Mouse (Mus musculus) kidney, postnatal 0 days (tissue): ENCODE data around the gene Ugt1a5. TPM values are rescaled to one million over a fixed set of nuclear protein-coding genes. Genes with fewer than 3 reads are reported as not detected.
A peak's percentile ranks its signal among the peaks of the same experiment; 100 is the strongest.
"Not testable (repeated sequence)": the region's sequence is repeated elsewhere in the genome, so short reads cannot be mapped to it uniquely, and the experiment has no call there.

Experiments
- ATAC-seq: fragments of 200-750 bp; cut with Nextera tagmentation; replicated peaks from 2 replicates; pipeline ENCODE4 v1.8.0; 2017; ENCODE audit warnings: low read depth, moderate number of reproducible peaks, moderate TSS enrichment, moderate library complexity; ENCODE audit not compliant: low FRiP score
- DNase-seq: peaks from one replicate; pipeline ENCODE4 v3.0.0-alpha.2; 2016; ENCODE audit warnings: low spot score
- H3K27ac ChIP-seq: fragments of 300-500 bp; sonication (generic); 2 replicates; pipeline ENCODE4 v1.5.1; 2014; ENCODE audit warnings: mild to moderate bottlenecking
- H3K27me3 ChIP-seq: fragments of 300-500 bp; sonication (generic); 2 replicates; pipeline ENCODE4 v1.6.1; 2014; ENCODE audit warnings: low read length, mixed read lengths; ENCODE audit not compliant: insufficient read depth
- H3K36me3 ChIP-seq: fragments of 300-500 bp; sonication (generic); 2 replicates; pipeline ENCODE4 v1.6.1; 2014; ENCODE audit warnings: low read length, mixed read lengths; ENCODE audit not compliant: insufficient read depth
- H3K4me1 ChIP-seq: fragments of 300-500 bp; sonication (generic); replicated peaks from 2 replicates; pipeline ENCODE4 v1.6.1; 2014; ENCODE audit warnings: antibody characterized with exemption, low read length, mixed read lengths; ENCODE audit not compliant: insufficient read depth
- H3K4me2 ChIP-seq: fragments of 300-500 bp; sonication (generic); 2 replicates; pipeline ENCODE4 v1.6.1; 2014; ENCODE audit warnings: mild to moderate bottlenecking, low read length, moderate library complexity, mixed read lengths
- H3K4me3 ChIP-seq: fragments of 300-500 bp; sonication (generic); replicated peaks from 2 replicates; pipeline ENCODE4 v1.5.1; 2014; ENCODE audit warnings: low read depth, low read length
- H3K9ac ChIP-seq: fragments of 300-500 bp; sonication (generic); 2 replicates; pipeline ENCODE4 v1.6.1; 2014; ENCODE audit warnings: low read depth, low read length
- H3K9me3 ChIP-seq: fragments of 300-500 bp; sonication (generic); replicated peaks from 2 replicates; pipeline ENCODE4 v1.6.1; 2016; ENCODE audit warnings: low read length, inconsistent platforms, mixed read lengths
- CTCF ChIP-seq: IDR thresholded peaks from 2 replicates; pipeline ENCODE4 v1.5.1; 2016; ENCODE audit warnings: antibody characterized with exemption, low read depth, mild to moderate bottlenecking, moderate library complexity
- WGBS: fragments of 180-500 bp; shearing (Covaris S2); extraction: QIAGEN DNeasy Blood & Tissue Kit; methylation state at CpG from one replicate; pipeline ENCODE4 v1.1.7; 2014; 5-methylcytosine and 5-hydroxymethylcytosine counted together
- polyA plus RNA-seq: library from polyadenylated mRNA; unstranded; fragments of >200 nt; fragmentation: Nextera tagmentation; extraction: Ambion mirVana; gene quantifications from 2 replicates; pipeline ENCODE4 v1.2.1, GENCODE M21; 2015

The Ugt1a5 gene
- polyA plus RNA-seq, 1 experiment from 2014 or later = not detected

GRCm38 (mm10) chr1:88136646-88137045 is 29.2 kb upstream of the Ugt1a5 start:
- no peak for ATAC-seq
- DNase-seq = peak; percentile 37
- no peaks in the 10 kb centered on the region for H3K36me3 ChIP-seq
- no peak for TF ChIP-seq CTCF
- no peaks in the 10 kb centered on the region for H3K9me3 ChIP-seq
- no peaks in the 10 kb centered on the region for H3K27me3 ChIP-seq
- H3K9ac ChIP-seq = no peak overlapping the region
- H3K4me2 ChIP-seq = no peak overlapping the region
- 50% methylated on average over 2 of the region's 2 CpGs for WGBS
- H3K27ac ChIP-seq = 0 out of 2 replicates have a peak overlapping the region, but pooled peaks have one; percentile 25
- H3K4me1 ChIP-seq = peaks cover 11% of the 10 kb centered on the region
- H3K4me3 ChIP-seq = no peak overlapping the region

- Histone ChIP-seq H3K4me2 (no peak overlapping the region), H3K4me3 (no peak overlapping the region), H3K36me3 (no peaks in the 10 kb centered on the region), H3K9me3 (no peaks in the 10 kb centered on the region), H3K9ac (no peak overlapping the region), H3K27ac (no peak overlapping the region), H3K27me3 (no peaks in the 10 kb centered on the region), H3K4me1 (peaks cover 11% of the 10 kb centered on the region)
- ATAC-seq = no peak
- DNase-seq = no peak
- no peak for TF ChIP-seq CTCF
- 67% methylated on average over 3 of the region's 3 CpGs for WGBS
These were observed 28.5 kb upstream of the Ugt1a5 start for GRCm38 (mm10) chr1:88137264-88137663.

GRCm38 (mm10) chr1:88138145-88138544 is 27.7 kb upstream of the Ugt1a5 start:
- Histone ChIP-seq H3K27me3 (no peaks in the 10 kb centered on the region), H3K4me2 (no peak overlapping the region), H3K27ac (no peak overlapping the region), H3K4me3 (no peak overlapping the region), H3K36me3 (no peaks in the 10 kb centered on the region), H3K9me3 (no peaks in the 10 kb centered on the region), H3K9ac (no peak overlapping the region), H3K4me1 (peaks cover 11% of the 10 kb centered on the region)
- WGBS = 74% methylated on average over 1 of the region's 1 CpGs
- no peak for DNase-seq
- no peak for TF ChIP-seq CTCF
- no peak for ATAC-seq

GRCm38 (mm10) chr1:88140492-88140891 is 25.3 kb upstream of the Ugt1a5 start:
- ATAC-seq = peak; percentile 64
- WGBS = 43% methylated on average over 1 of the region's 1 CpGs

GRCm38 (mm10) chr1:88143966-88144675 is 21.7 kb upstream of the Ugt1a5 start:
- WGBS = 1% methylated on average over 5 of the region's 5 CpGs
- H3K27me3 ChIP-seq, DNase-seq, H3K4me2 ChIP-seq, H3K9ac ChIP-seq, H3K36me3 ChIP-seq, H3K4me3 ChIP-seq, H3K9me3 ChIP-seq, H3K4me1 ChIP-seq, H3K27ac ChIP-seq: not testable (repeated sequence)
- peak; percentile 75 for ATAC-seq
- peak; percentile 61 for TF ChIP-seq CTCF

More at GRCm38 (mm10) chr1:88140492-88140891, 25.3 kb upstream of the Ugt1a5 start:
- not testable (repeated sequence) for H3K36me3 ChIP-seq, H3K9me3 ChIP-seq, H3K4me2 ChIP-seq, H3K4me1 ChIP-seq, H3K27me3 ChIP-seq, H3K9ac ChIP-seq, H3K27ac ChIP-seq, H3K4me3 ChIP-seq, DNase-seq

- TF ChIP-seq CTCF = peak; percentile 59
- not testable (repeated sequence) for H3K4me2 ChIP-seq, H3K27me3 ChIP-seq, H3K9me3 ChIP-seq, H3K9ac ChIP-seq, H3K4me3 ChIP-seq, H3K4me1 ChIP-seq, H3K27ac ChIP-seq, ATAC-seq, DNase-seq, H3K36me3 ChIP-seq
- 63% methylated on average over 2 of the region's 2 CpGs for WGBS
These were observed 20.5 kb upstream of the Ugt1a5 start for GRCm38 (mm10) chr1:88145278-88145677.

GRCm38 (mm10) chr1:88150133-88150532 is 15.7 kb upstream of the Ugt1a5 start:
- H3K4me2 ChIP-seq, H3K9me3 ChIP-seq, H3K9ac ChIP-seq, H3K36me3 ChIP-seq, H3K4me1 ChIP-seq, H3K27ac ChIP-seq, ATAC-seq, H3K27me3 ChIP-seq, H3K4me3 ChIP-seq: not testable (repeated sequence)
- WGBS = 76% methylated on average over 2 of the region's 2 CpGs
- TF ChIP-seq CTCF = peak; percentile 70
- DNase-seq = peak; percentile 41
